Mouse (Mus musculus): ENCODE measurements around the gene Gm5797. TPM values are rescaled to one million over a fixed set of nuclear protein-coding genes. Genes with fewer than 3 reads are reported as not detected.
A peak's percentile ranks its signal among the peaks of the same experiment; 100 is the strongest.
"Not testable (repeated sequence)": the region's sequence is repeated elsewhere in the genome, so short reads cannot be mapped to it uniquely, and the experiment has no call there.

Gene Gm5797
- not detected for total RNA-seq (2021)
- long read RNA-seq, experiment 1 = 0 reads
- long read RNA-seq, experiment 2 = 0 reads

GRCm38 (mm10) chr14:7332295-7332694 lies at the start of gene Gm5797:
Gene Gm5797, minus strand, starts transcription at chr14:7332395.
- DNase-seq (ENCODE audit: low spot score in 2 of 2); H3K27ac ChIP-seq; H3K4me3 ChIP-seq: not testable (repeated sequence)

- H3K4me3 ChIP-seq; DNase-seq (ENCODE audit: low spot score in 2 of 2); H3K27ac ChIP-seq: not testable (repeated sequence)
Observed at GRCm38 (mm10) chr14:7365034-7365433, 32.8 kb upstream of the Gm5797 start, which contains the start of gene Gm8374. Gene Gm8374, minus strand, starts transcription at chr14:7365134.

- peak overlapping the region; percentile 41 for H3K4me3 ChIP-seq
- H3K27ac ChIP-seq; DNase-seq (ENCODE audit: low spot score in 2 of 2): not testable (repeated sequence)
Observed at GRCm38 (mm10) chr14:7315093-7315492, 17.1 kb downstream of the Gm5797 start.

GRCm38 (mm10) chr14:7314661-7315060 lies 17.5 kb downstream of the Gm5797 start, which contains the start of gene Gm3739:
Gene Gm3739, minus strand, starts transcription at chr14:7315049.
- H3K27ac ChIP-seq = not testable (repeated sequence)
- H3K4me3 ChIP-seq = peak within 1 kb of the TSS; percentile 41
- peak in 1 of 2 experiments; percentile 8 for DNase-seq (ENCODE audit: low spot score in 2 of 2)

Other genes starting within 250 kb of the Gm5797 start
- 1 to 10 TPM; 3.1 to 3.4 TPM for gene Gm3696, start 231.8 kb downstream of the Gm5797 start, total RNA-seq (2021)
- gene Gm6676, start 207.0 kb downstream of the Gm5797 start, total RNA-seq (2021) = not detected
- 1 to 10 TPM; 1.3 to 1.5 TPM for gene Gm3512, start 157.9 kb downstream of the Gm5797 start, total RNA-seq (2021)
- gene Gm16434, start 137.9 kb downstream of the Gm5797 start, total RNA-seq (2021) = not detected
- not detected for gene Gm3727, start 67.7 kb downstream of the Gm5797 start, total RNA-seq (2021)
- gene Gm3739, start 17.3 kb downstream of the Gm5797 start, total RNA-seq (2021) = 1 to 10 TPM in 1 of 2 experiments, under 1 TPM in 1; 0.66 to 1.0 TPM
- gene Gm8374, start 32.7 kb upstream of the Gm5797 start, total RNA-seq (2021) = not detected
- under 1 TPM in 1 of 2 experiments, not detected in 1; 0.36 TPM for gene Gm3755, start 118.5 kb upstream of the Gm5797 start, total RNA-seq (2021)
- gene Gm3752, start 151.4 kb upstream of the Gm5797 start, total RNA-seq (2021) = under 1 TPM; 0.41 to 0.81 TPM
- 10 to 100 TPM in 1 of 2 experiments, 1 to 10 TPM in 1; 9.7 to 10.3 TPM for gene Gm3558, start 236.2 kb upstream of the Gm5797 start, total RNA-seq (2021)